Mouse (Mus musculus): ENCODE data around the gene C2cd6. TPM values are rescaled to one million over a fixed set of nuclear protein-coding genes. Genes with fewer than 3 reads are reported as not detected.
A peak's percentile ranks its signal among the peaks of the same experiment; 100 is the strongest.

C2cd6 gene
- 0.04 TPM in 1 of 2 replicates, not detected in the other for polyA plus RNA-seq (2012; rRNA removed)

GRCm38 (mm10) chr1:59094705-59095104, at the start of gene C2cd6:
Gene C2cd6, minus strand, starts transcription at chr1:59094900.
- Histone ChIP-seq H3K27ac (ENCODE audit: insufficient read depth, low read length) (no peak within 1 kb of the TSS), H3K4me1 (ENCODE audit: control insufficient read depth, insufficient read depth, low read length) (no peaks in the 10 kb centered on the region), H3K4me3 (ENCODE audit: insufficient read depth, low read length) (no peak within 1 kb of the TSS)
- no peak for TF ChIP-seq POLR2A (IDR thresholded peaks at IDR 0.05; ENCODE audit: extremely low read depth, insufficient read depth, low read length)
- no peak for TF ChIP-seq CTCF (IDR thresholded peaks at IDR 0.05; ENCODE audit: extremely low read depth, insufficient read depth, low read length)

- H3K4me3 ChIP-seq (ENCODE audit: insufficient read depth, low read length): no peak overlapping the region
- no peak overlapping the region for H3K27ac ChIP-seq (ENCODE audit: insufficient read depth, low read length)
- TF ChIP-seq CTCF (IDR thresholded peaks at IDR 0.05; ENCODE audit: extremely low read depth, insufficient read depth, low read length) (peak; percentile 48; the same call in 1 of the 2 replicates), POLR2A (IDR thresholded peaks at IDR 0.05; ENCODE audit: extremely low read depth, insufficient read depth, low read length) (no peak)
- H3K4me1 ChIP-seq (ENCODE audit: control insufficient read depth, insufficient read depth, low read length): no peaks in the 10 kb centered on the region
These were observed 48.1 kb upstream of the C2cd6 start for GRCm38 (mm10) chr1:59142809-59143208.

GRCm38 (mm10) chr1:59134419-59134818, 39.7 kb upstream of the C2cd6 start:
- no peak overlapping the region for H3K27ac ChIP-seq (ENCODE audit: insufficient read depth, low read length)
- H3K4me3 ChIP-seq (ENCODE audit: insufficient read depth, low read length): no peak overlapping the region
- H3K4me1 ChIP-seq (ENCODE audit: control insufficient read depth, insufficient read depth, low read length): no peaks in the 10 kb centered on the region
- no peak for TF ChIP-seq POLR2A (IDR thresholded peaks at IDR 0.05; ENCODE audit: extremely low read depth, insufficient read depth, low read length)
- no peak for TF ChIP-seq CTCF (IDR thresholded peaks at IDR 0.05; ENCODE audit: extremely low read depth, insufficient read depth, low read length)

- H3K4me1 ChIP-seq (ENCODE audit: control insufficient read depth, insufficient read depth, low read length): no peaks in the 10 kb centered on the region
- no peak overlapping the region for H3K4me3 ChIP-seq (ENCODE audit: insufficient read depth, low read length)
- TF ChIP-seq CTCF (IDR thresholded peaks at IDR 0.05; ENCODE audit: extremely low read depth, insufficient read depth, low read length): no peak
- TF ChIP-seq POLR2A (IDR thresholded peaks at IDR 0.05; ENCODE audit: extremely low read depth, insufficient read depth, low read length): no peak
- no peak overlapping the region for H3K27ac ChIP-seq (ENCODE audit: insufficient read depth, low read length)
These were observed 34.2 kb upstream of the C2cd6 start for GRCm38 (mm10) chr1:59128879-59129278.

- no peak overlapping the region for H3K27ac ChIP-seq (ENCODE audit: insufficient read depth, low read length)
- no peak for TF ChIP-seq CTCF (IDR thresholded peaks at IDR 0.05; ENCODE audit: extremely low read depth, insufficient read depth, low read length)
- no peak for TF ChIP-seq POLR2A (IDR thresholded peaks at IDR 0.05; ENCODE audit: extremely low read depth, insufficient read depth, low read length)
- no peak overlapping the region for H3K4me3 ChIP-seq (ENCODE audit: insufficient read depth, low read length)
- H3K4me1 ChIP-seq (ENCODE audit: control insufficient read depth, insufficient read depth, low read length): no peaks in the 10 kb centered on the region; the same call in 1 of the 2 replicates
These were observed 30.9 kb upstream of the C2cd6 start for GRCm38 (mm10) chr1:59125558-59125957.

GRCm38 (mm10) chr1:59119720-59120457, 25.2 kb upstream of the C2cd6 start, which contains the start of gene Tmem237:
Gene Tmem237, minus strand, starts transcription at chr1:59120408.
- Histone ChIP-seq H3K4me3 (ENCODE audit: insufficient read depth, low read length) (peak within 1 kb of the TSS; percentile 67), H3K27ac (ENCODE audit: insufficient read depth, low read length) (peak within 1 kb of the TSS; percentile 97), H3K4me1 (ENCODE audit: control insufficient read depth, insufficient read depth, low read length) (no peaks in the 10 kb centered on the region; the same call in 1 of the 2 replicates)
- TF ChIP-seq CTCF (IDR thresholded peaks at IDR 0.05; ENCODE audit: extremely low read depth, insufficient read depth, low read length) (no peak), POLR2A (IDR thresholded peaks at IDR 0.05; ENCODE audit: extremely low read depth, insufficient read depth, low read length) (peak; percentile 41)

GRCm38 (mm10) chr1:59110524-59110923, 15.8 kb upstream of the C2cd6 start:
- no peak overlapping the region for H3K4me3 ChIP-seq (ENCODE audit: insufficient read depth, low read length)
- H3K4me1 ChIP-seq (ENCODE audit: control insufficient read depth, insufficient read depth, low read length): no peaks in the 10 kb centered on the region
- TF ChIP-seq CTCF (IDR thresholded peaks at IDR 0.05; ENCODE audit: extremely low read depth, insufficient read depth, low read length) (no peak), POLR2A (IDR thresholded peaks at IDR 0.05; ENCODE audit: extremely low read depth, insufficient read depth, low read length) (no peak)
- no peak overlapping the region for H3K27ac ChIP-seq (ENCODE audit: insufficient read depth, low read length)

- Histone ChIP-seq H3K4me3 (ENCODE audit: insufficient read depth, low read length) (no peak overlapping the region), H3K4me1 (ENCODE audit: control insufficient read depth, insufficient read depth, low read length) (no peaks in the 10 kb centered on the region), H3K27ac (ENCODE audit: insufficient read depth, low read length) (no peak overlapping the region)
- TF ChIP-seq POLR2A (IDR thresholded peaks at IDR 0.05; ENCODE audit: extremely low read depth, insufficient read depth, low read length) (no peak), CTCF (IDR thresholded peaks at IDR 0.05; ENCODE audit: extremely low read depth, insufficient read depth, low read length) (no peak)
These were observed 7.4 kb upstream of the C2cd6 start for GRCm38 (mm10) chr1:59102071-59102470.

- Histone ChIP-seq H3K27ac (ENCODE audit: insufficient read depth, low read length) (no peak overlapping the region), H3K4me1 (ENCODE audit: control insufficient read depth, insufficient read depth, low read length) (no peaks in the 10 kb centered on the region), H3K4me3 (ENCODE audit: insufficient read depth, low read length) (no peak overlapping the region)
- TF ChIP-seq POLR2A (IDR thresholded peaks at IDR 0.05; ENCODE audit: extremely low read depth, insufficient read depth, low read length): no peak
- TF ChIP-seq CTCF (IDR thresholded peaks at IDR 0.05; ENCODE audit: extremely low read depth, insufficient read depth, low read length): no peak
These were observed 6.3 kb upstream of the C2cd6 start for GRCm38 (mm10) chr1:59101020-59101419.

- no peaks in the 10 kb centered on the region for H3K4me1 ChIP-seq (ENCODE audit: control insufficient read depth, insufficient read depth, low read length)
- no peak for TF ChIP-seq CTCF (IDR thresholded peaks at IDR 0.05; ENCODE audit: extremely low read depth, insufficient read depth, low read length)
- TF ChIP-seq POLR2A (IDR thresholded peaks at IDR 0.05; ENCODE audit: extremely low read depth, insufficient read depth, low read length): no peak
- no peak overlapping the region for H3K4me3 ChIP-seq (ENCODE audit: insufficient read depth, low read length)
- H3K27ac ChIP-seq (ENCODE audit: insufficient read depth, low read length): no peak overlapping the region
These were observed 23.8 kb downstream of the C2cd6 start for GRCm38 (mm10) chr1:59070867-59071266.
